Mouse (Mus musculus) embryonic facial prominence, embryonic 11.5 days (tissue): ENCODE results near the gene Amdhd2. TPM values are rescaled to one million over a fixed set of nuclear protein-coding genes. Genes with fewer than 3 reads are reported as not detected.
A peak's percentile ranks its signal among the peaks of the same experiment; 100 is the strongest.

ENCODE experiments used
- ATAC-seq: fragments of 200-750 bp; cut with Nextera tagmentation; replicated peaks from 2 replicates; pipeline ENCODE4 v1.8.0; 2017; ENCODE audit warnings: low read depth; ENCODE audit not compliant: insufficient number of reproducible peaks, low FRiP score, low TSS enrichment
- DNase-seq: peaks from one replicate; pipeline ENCODE4 v3.0.0-alpha.2; 2015; ENCODE audit warnings: low spot score
- H3K27ac ChIP-seq: fragments of 300-500 bp; sonication (generic); replicated peaks from 2 replicates; pipeline ENCODE4 v1.5.1; 2014; ENCODE audit warnings: mild to moderate bottlenecking, low read depth, low read length, control low read depth
- H3K27me3 ChIP-seq: fragments of 300-500 bp; sonication (generic); 2 replicates; pipeline ENCODE4 v1.6.1; 2014; ENCODE audit warnings: mild to moderate bottlenecking, low read length, moderate library complexity, mixed read lengths; ENCODE audit not compliant: control insufficient read depth, insufficient read depth
- H3K36me3 ChIP-seq: fragments of 300-500 bp; sonication (generic); replicated peaks from 2 replicates; pipeline ENCODE4 v1.6.1; 2014; ENCODE audit warnings: low read depth, mild to moderate bottlenecking, low read length, moderate library complexity, mixed read lengths; ENCODE audit not compliant: control insufficient read depth, insufficient read depth
- H3K4me1 ChIP-seq: fragments of 300-500 bp; sonication (generic); 2 replicates; pipeline ENCODE4 v1.6.1; 2014; ENCODE audit warnings: low read length, mixed read lengths; ENCODE audit not compliant: control insufficient read depth, insufficient read depth
- H3K4me2 ChIP-seq: fragments of 300-500 bp; sonication (generic); 2 replicates; pipeline ENCODE4 v1.6.1; 2014; ENCODE audit warnings: low read depth, mild to moderate bottlenecking, control low read depth, low read length, moderate library complexity
- H3K4me3 ChIP-seq: fragments of 300-500 bp; sonication (generic); 2 replicates; pipeline ENCODE4 v1.5.1; 2014; ENCODE audit warnings: low read depth, low read length, control low read depth
- H3K9ac ChIP-seq: fragments of 300-500 bp; sonication (generic); replicated peaks from 2 replicates; pipeline ENCODE4 v1.6.1; 2014; ENCODE audit warnings: mild to moderate bottlenecking, control low read depth, low read length
- H3K9me3 ChIP-seq: fragments of 300-500 bp; sonication (generic); replicated peaks from 2 replicates; pipeline ENCODE4 v1.6.1; 2016; ENCODE audit warnings: mild to moderate bottlenecking, low read length, inconsistent platforms, mixed read lengths; ENCODE audit not compliant: control insufficient read depth
- WGBS: fragments of 180-500 bp; shearing (Covaris S2); extraction: QIAGEN DNeasy Blood & Tissue Kit; methylation state at CpG from one replicate; pipeline ENCODE4 v1.1.7; 2014; 5-methylcytosine and 5-hydroxymethylcytosine counted together
- polyA plus RNA-seq: library from polyadenylated mRNA; unstranded; fragments of >200 nt; fragmentation: Nextera tagmentation; extraction: Ambion mirVana; gene quantifications from 2 replicates; pipeline ENCODE4 v1.2.1, GENCODE M21; 2014

Amdhd2 gene
- polyA plus RNA-seq, 1 experiment from 2014 or later = 30.6 TPM

DNA sequence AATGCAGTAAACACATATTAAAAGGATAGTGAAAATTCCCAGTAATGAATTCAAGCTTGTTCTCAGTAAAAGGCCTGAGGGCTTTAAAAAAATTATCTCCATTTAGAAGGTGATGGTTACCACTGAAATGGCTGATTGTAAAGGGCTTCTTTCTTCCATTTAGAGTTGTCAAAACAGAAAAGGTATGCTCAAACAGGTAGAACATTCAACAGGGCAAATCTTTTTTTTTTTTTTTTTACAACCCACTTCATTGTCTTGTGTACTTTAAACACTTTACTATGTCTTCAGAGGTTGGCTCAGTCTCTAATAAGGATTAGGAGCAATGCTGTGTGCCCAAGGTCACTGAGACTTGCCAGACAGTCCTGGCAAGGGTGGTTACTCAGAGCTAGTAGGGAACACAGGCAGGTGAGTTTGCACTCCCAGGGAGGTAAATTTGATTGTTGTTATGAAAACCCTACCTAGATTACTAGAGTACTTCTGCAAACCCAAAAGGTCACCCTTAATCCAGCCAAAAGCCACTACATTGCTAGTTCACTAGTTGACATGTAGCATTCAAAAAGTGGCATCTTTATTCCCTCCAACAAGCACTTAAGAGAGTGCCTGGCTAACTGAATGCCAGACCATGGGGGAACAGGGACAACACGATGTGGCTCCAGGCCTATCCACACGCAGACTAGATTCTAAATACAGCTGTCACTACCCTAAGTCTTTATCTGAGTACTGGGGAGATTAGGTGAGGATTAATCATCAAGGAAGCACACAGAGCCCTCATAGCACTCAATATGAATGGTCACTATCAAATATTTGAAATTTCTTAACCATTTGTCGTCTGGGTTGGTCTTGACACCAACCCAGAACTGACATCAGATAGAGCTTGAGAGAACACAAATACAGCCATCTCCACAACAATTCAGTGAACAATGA is 40.3 kb upstream of the Amdhd2 start:
- H3K9me3 ChIP-seq = no peaks in the 10 kb centered on the region
- H3K27me3 ChIP-seq = no peaks in the 10 kb centered on the region; the same call in 1 of the 2 replicates
- no peak overlapping the region; the same call in 1 of the 2 replicates for H3K9ac ChIP-seq
- WGBS = 77% methylated on average over 3 of the region's 3 CpGs
- H3K4me2 ChIP-seq = peak overlapping the region; percentile 96; the same call in 1 of the 2 replicates
- no peak overlapping the region for H3K27ac ChIP-seq
- H3K36me3 ChIP-seq = no peaks in the 10 kb centered on the region
- DNase-seq (no peak), ATAC-seq (no peak)
- H3K4me1 ChIP-seq = peaks cover 19% of the 10 kb centered on the region
- H3K4me3 ChIP-seq = no peak overlapping the region

GRCm38 (mm10) chr17:24203068-24203467 is 39.5 kb upstream of the Amdhd2 start:
- 39% methylated on average over 4 of the region's 4 CpGs for WGBS

GRCm38 (mm10) chr17:24201092-24201491 is 37.5 kb upstream of the Amdhd2 start:
- Histone ChIP-seq H3K27ac (no peak overlapping the region), H3K4me3 (no peak overlapping the region), H3K9me3 (no peaks in the 10 kb centered on the region), H3K4me2 (no peak overlapping the region), H3K4me1 (peaks cover 2% of the 10 kb centered on the region; the same call in 1 of the 2 replicates), H3K36me3 (no peaks in the 10 kb centered on the region), H3K27me3 (no peaks in the 10 kb centered on the region), H3K9ac (no peak overlapping the region)
- WGBS = 85% methylated on average over 4 of the region's 4 CpGs
- no peak for ATAC-seq
- no peak for DNase-seq

More at GRCm38 (mm10) chr17:24203068-24203467, 39.5 kb upstream of the Amdhd2 start:
- H3K27ac ChIP-seq = no peak overlapping the region
- no peaks in the 10 kb centered on the region for H3K27me3 ChIP-seq
- H3K4me2 ChIP-seq = no peak overlapping the region
- DNase-seq = no peak
- H3K36me3 ChIP-seq = no peaks in the 10 kb centered on the region
- no peak for ATAC-seq
- peaks cover 14% of the 10 kb centered on the region for H3K4me1 ChIP-seq
- H3K9ac ChIP-seq = no peak overlapping the region
- H3K9me3 ChIP-seq = no peaks in the 10 kb centered on the region
- no peak overlapping the region for H3K4me3 ChIP-seq

- H3K4me3 ChIP-seq = no peak overlapping the region
- no peak for DNase-seq
- H3K9me3 ChIP-seq = no peaks in the 10 kb centered on the region
- H3K27ac ChIP-seq = no peak overlapping the region
- H3K9ac ChIP-seq = no peak overlapping the region
- no peaks in the 10 kb centered on the region for H3K36me3 ChIP-seq
- WGBS = 59% methylated on average over 4 of the region's 4 CpGs
- no peak overlapping the region for H3K4me2 ChIP-seq
- no peaks in the 10 kb centered on the region for H3K4me1 ChIP-seq
- no peak for ATAC-seq
- no peaks in the 10 kb centered on the region for H3K27me3 ChIP-seq
Measured at GRCm38 (mm10) chr17:24199741-24200140, 36.2 kb upstream of the Amdhd2 start.

DNA sequence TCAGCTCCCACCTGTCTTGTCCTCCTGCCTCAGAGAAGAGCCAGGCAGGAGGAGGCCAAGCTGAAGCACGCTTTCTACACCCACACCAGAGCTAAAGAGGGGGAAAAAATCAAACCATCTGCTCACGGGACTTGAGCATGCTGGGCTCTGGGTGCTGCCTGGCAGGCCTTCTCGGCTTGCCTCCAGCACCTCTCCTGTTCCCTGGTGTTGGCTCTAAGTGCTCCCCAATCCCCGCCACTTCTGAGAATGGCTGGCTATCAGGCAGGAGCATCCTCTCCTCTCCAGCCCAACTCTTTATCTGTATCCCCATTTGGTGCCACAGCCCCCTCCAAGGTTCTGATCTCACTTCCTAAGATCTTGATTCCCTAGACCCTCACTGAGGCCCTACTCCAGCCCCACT is 35.7 kb upstream of the Amdhd2 start:
- no peaks in the 10 kb centered on the region for H3K4me1 ChIP-seq
- H3K27me3 ChIP-seq = no peaks in the 10 kb centered on the region
- H3K4me3 ChIP-seq = no peak overlapping the region
- H3K9me3 ChIP-seq = no peaks in the 10 kb centered on the region
- no peak for ATAC-seq
- no peaks in the 10 kb centered on the region for H3K36me3 ChIP-seq
- no peak overlapping the region for H3K9ac ChIP-seq
- no peak overlapping the region for H3K27ac ChIP-seq
- WGBS = 85% methylated on average over 4 of the region's 4 CpGs
- DNase-seq = no peak
- H3K4me2 ChIP-seq = no peak overlapping the region

GRCm38 (mm10) chr17:24197032-24197824 is 33.7 kb upstream of the Amdhd2 start:
- 71% methylated on average over 15 of the region's 15 CpGs for WGBS
- Histone ChIP-seq H3K4me3 (no peak overlapping the region), H3K4me2 (no peak overlapping the region), H3K4me1 (no peaks in the 10 kb centered on the region), H3K9me3 (no peaks in the 10 kb centered on the region), H3K36me3 (no peaks in the 10 kb centered on the region), H3K27me3 (no peaks in the 10 kb centered on the region), H3K27ac (no peak overlapping the region), H3K9ac (no peak overlapping the region)
- DNase-seq (no peak), ATAC-seq (no peak)

DNA sequence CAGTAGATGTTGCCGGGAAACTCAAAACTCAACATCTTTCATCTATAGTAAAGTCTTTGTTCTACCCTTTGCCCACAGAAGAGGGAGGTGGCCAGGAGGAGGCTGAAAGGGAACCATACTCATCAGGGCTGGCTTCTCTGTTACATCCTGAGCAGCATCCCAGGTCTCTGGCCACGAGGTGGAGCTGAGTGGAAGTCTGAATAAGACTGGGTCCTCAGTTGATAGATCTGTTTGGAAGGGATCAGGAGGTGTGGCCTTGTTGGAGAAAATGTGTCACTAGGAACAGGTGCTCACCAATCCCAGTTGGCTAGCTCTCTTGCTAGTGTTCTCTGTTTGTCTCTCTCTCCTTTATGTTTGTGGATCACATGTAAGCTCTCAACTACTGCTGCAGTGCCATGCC is 31.8 kb upstream of the Amdhd2 start:
- WGBS = 67% methylated on average over 2 of the region's 2 CpGs
- Histone ChIP-seq H3K27ac (no peak overlapping the region), H3K4me3 (no peak overlapping the region), H3K4me1 (no peaks in the 10 kb centered on the region), H3K9me3 (no peaks in the 10 kb centered on the region), H3K9ac (no peak overlapping the region), H3K27me3 (no peaks in the 10 kb centered on the region), H3K4me2 (no peak overlapping the region), H3K36me3 (no peaks in the 10 kb centered on the region)
- ATAC-seq (no peak), DNase-seq (no peak)

DNA sequence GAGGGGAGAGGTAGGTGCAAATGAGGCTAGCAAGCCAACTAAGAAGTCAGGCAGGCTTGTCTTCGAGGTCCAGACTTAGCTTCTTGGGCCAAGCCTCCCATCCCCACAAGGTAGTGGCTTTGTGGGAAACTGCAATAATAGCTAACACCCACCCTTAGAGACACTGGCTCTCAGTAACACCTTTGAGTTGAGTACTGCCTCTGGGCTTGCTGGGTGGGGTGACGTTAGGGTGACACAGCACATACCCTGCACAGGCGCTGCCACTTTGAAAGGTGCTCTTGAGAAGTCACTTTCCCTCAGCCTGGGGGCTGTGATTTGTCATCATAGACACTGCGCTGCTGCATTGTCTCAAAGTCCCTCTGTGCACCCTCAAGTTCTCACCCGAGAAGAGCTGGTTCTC is 30.2 kb upstream of the Amdhd2 start:
- no peaks in the 10 kb centered on the region for H3K4me1 ChIP-seq
- no peak overlapping the region for H3K4me2 ChIP-seq
- no peak overlapping the region for H3K9ac ChIP-seq
- H3K27me3 ChIP-seq = no peaks in the 10 kb centered on the region
- 89% methylated on average over 5 of the region's 5 CpGs for WGBS
- no peak for ATAC-seq
- H3K9me3 ChIP-seq = no peaks in the 10 kb centered on the region
- DNase-seq = no peak
- H3K27ac ChIP-seq = no peak overlapping the region
- H3K4me3 ChIP-seq = no peak overlapping the region
- no peaks in the 10 kb centered on the region for H3K36me3 ChIP-seq
